Mouse (Mus musculus) liver, embryonic 12.5 days (tissue): ENCODE data around the gene Gdap1l1. TPM values are rescaled to one million over a fixed set of nuclear protein-coding genes. Genes with fewer than 3 reads are reported as not detected.

Source experiments
- ATAC-seq: fragments of 200-750 bp; cut with Nextera tagmentation; 2 replicates; pipeline ENCODE4 v1.8.0; 2017; ENCODE audit warnings: moderate number of reproducible peaks, mild to moderate bottlenecking, moderate library complexity
- H3K27ac ChIP-seq: fragments of 300-500 bp; sonication (generic); 2 replicates; pipeline ENCODE4 v1.5.1; 2016; ENCODE audit warnings: mild to moderate bottlenecking
- H3K27me3 ChIP-seq: fragments of 300-500 bp; sonication (generic); replicated peaks from 2 replicates; pipeline ENCODE4 v1.6.1; 2016; ENCODE audit warnings: mild to moderate bottlenecking, moderate library complexity
- H3K36me3 ChIP-seq: fragments of 300-500 bp; sonication (generic); 2 replicates; pipeline ENCODE4 v1.6.1; 2016; ENCODE audit warnings: mild to moderate bottlenecking, moderate library complexity
- H3K4me1 ChIP-seq: fragments of 300-500 bp; sonication (generic); 2 replicates; pipeline ENCODE4 v1.6.1; 2016
- H3K4me2 ChIP-seq: fragments of 300-500 bp; sonication (generic); 2 replicates; pipeline ENCODE4 v1.6.1; 2016; ENCODE audit warnings: mild to moderate bottlenecking, moderate library complexity
- H3K4me3 ChIP-seq: fragments of 300-500 bp; sonication (generic); 2 replicates; pipeline ENCODE4 v1.5.1; 2016; ENCODE audit warnings: mild to moderate bottlenecking, moderate library complexity
- H3K9ac ChIP-seq: fragments of 300-500 bp; sonication (generic); 2 replicates; pipeline ENCODE4 v1.6.1; 2016; ENCODE audit warnings: mild to moderate bottlenecking, moderate library complexity
- H3K9me3 ChIP-seq: fragments of 300-500 bp; sonication (generic); replicated peaks from 2 replicates; pipeline ENCODE4 v1.6.1; 2016; ENCODE audit warnings: mild to moderate bottlenecking, moderate library complexity
- WGBS: fragments of 180-500 bp; shearing (Covaris S2); methylation state at CpG from one replicate; pipeline ENCODE4 v1.1.7; 2016; ENCODE audit not compliant: insufficient replicate concordance; 5-methylcytosine and 5-hydroxymethylcytosine counted together
- polyA plus RNA-seq: library from polyadenylated mRNA; unstranded; fragments of >200 nt; fragmentation: Nextera tagmentation; extraction: Ambion mirVana; gene quantifications from 2 replicates; pipeline ENCODE4 v1.2.1, GENCODE M21; 2016

Gene Gdap1l1
- polyA plus RNA-seq, 1 experiment from 2014 or later = 0.36 TPM

GRCm38 (mm10) chr2:163492018-163492417, 53.7 kb downstream of the Gdap1l1 start, which contains the start of gene R3hdml:
TSS of gene R3hdml (plus strand) at chr2:163492318.
- Histone ChIP-seq H3K36me3 (no peaks in the 10 kb centered on the region), H3K27ac (no peak within 1 kb of the TSS), H3K27me3 (peaks cover 24% of the 10 kb centered on the region), H3K4me1 (no peaks in the 10 kb centered on the region), H3K4me3 (no peak within 1 kb of the TSS), H3K4me2 (no peak within 1 kb of the TSS), H3K9me3 (no peaks in the 10 kb centered on the region), H3K9ac (no peak within 1 kb of the TSS)
- no peak for ATAC-seq
- 58% methylated on average over 5 of the region's 5 CpGs for WGBS

GRCm38 (mm10) chr2:163493031-163493430, 54.8 kb downstream of the Gdap1l1 start:
- WGBS = 40% methylated on average over 5 of the region's 5 CpGs
- Histone ChIP-seq H3K4me2 (no peak overlapping the region), H3K9ac (no peak overlapping the region), H3K4me3 (no peak overlapping the region), H3K9me3 (no peaks in the 10 kb centered on the region), H3K27me3 (peaks cover 24% of the 10 kb centered on the region), H3K36me3 (no peaks in the 10 kb centered on the region), H3K27ac (no peak overlapping the region), H3K4me1 (no peaks in the 10 kb centered on the region)
- ATAC-seq = no peak

DNA sequence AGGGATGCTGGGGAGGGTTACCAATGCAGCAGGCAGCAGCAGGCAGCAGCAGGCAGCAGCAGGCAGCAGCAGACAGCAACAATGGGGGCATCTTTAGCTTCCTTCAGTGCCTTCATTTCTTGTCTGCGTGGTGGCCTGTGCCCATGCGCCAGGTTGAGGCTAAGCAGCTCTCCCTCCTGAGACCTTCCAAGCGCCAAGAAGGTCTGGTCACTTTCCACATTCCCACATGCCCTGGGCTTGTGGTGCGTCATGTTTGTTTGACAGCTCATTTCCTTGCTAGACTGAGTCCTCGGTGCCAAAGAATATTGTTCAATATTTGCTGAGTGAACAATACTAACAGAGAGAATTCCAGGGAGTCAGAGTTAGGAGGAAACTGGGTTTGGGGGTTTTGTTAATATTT, 55.7 kb downstream of the Gdap1l1 start:
- H3K9ac ChIP-seq = no peak overlapping the region

DNA sequence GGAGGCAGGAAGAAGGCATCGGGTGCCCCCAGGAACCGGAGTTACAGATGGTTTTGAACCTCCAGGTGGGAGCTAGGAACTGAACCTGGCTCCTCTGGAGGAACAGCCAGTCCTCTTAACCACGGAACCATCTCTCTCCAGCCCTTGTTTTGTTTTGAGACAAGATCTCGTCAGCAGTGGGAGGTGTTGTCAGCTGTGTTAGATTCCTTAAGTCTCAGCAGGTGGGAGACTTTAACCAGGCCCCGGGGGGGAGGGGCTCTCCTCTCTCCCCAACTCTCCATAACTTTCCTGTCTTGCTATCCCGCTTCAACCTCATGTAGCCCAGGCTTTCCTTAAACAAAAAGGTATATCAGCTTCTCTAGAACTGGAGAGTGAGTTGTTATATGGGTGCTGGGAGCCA, 56.2 kb downstream of the Gdap1l1 start:
- no peak overlapping the region for H3K9ac ChIP-seq
- no peak overlapping the region for H3K4me2 ChIP-seq
- H3K4me1 ChIP-seq = no peaks in the 10 kb centered on the region
- H3K27ac ChIP-seq = no peak overlapping the region
- H3K4me3 ChIP-seq = no peak overlapping the region
- WGBS = 23% methylated on average over 6 of the region's 6 CpGs
- H3K9me3 ChIP-seq = no peaks in the 10 kb centered on the region
- H3K36me3 ChIP-seq = no peaks in the 10 kb centered on the region
- no peak for ATAC-seq
- H3K27me3 ChIP-seq = peaks cover 24% of the 10 kb centered on the region

More for the DNA sequence above, 55.7 kb downstream of the Gdap1l1 start:
- Histone ChIP-seq H3K36me3 (no peaks in the 10 kb centered on the region), H3K4me3 (no peak overlapping the region), H3K27ac (no peak overlapping the region), H3K27me3 (peaks cover 24% of the 10 kb centered on the region), H3K4me2 (no peak overlapping the region), H3K4me1 (no peaks in the 10 kb centered on the region), H3K9me3 (no peaks in the 10 kb centered on the region)
- no peak for ATAC-seq
- 28% methylated on average over 5 of the region's 5 CpGs for WGBS

GRCm38 (mm10) chr2:163502219-163502618, 63.9 kb downstream of the Gdap1l1 start:
- Histone ChIP-seq H3K36me3 (no peaks in the 10 kb centered on the region), H3K9ac (no peak overlapping the region)
- WGBS = 63% methylated on average over 2 of the region's 2 CpGs

GRCm38 (mm10) chr2:163503191-163503590, 64.9 kb downstream of the Gdap1l1 start:
- ATAC-seq = no peak

More at GRCm38 (mm10) chr2:163502219-163502618, 63.9 kb downstream of the Gdap1l1 start:
- H3K4me3 ChIP-seq = no peak overlapping the region
- ATAC-seq = no peak
- H3K4me2 ChIP-seq = no peak overlapping the region
- H3K4me1 ChIP-seq = no peaks in the 10 kb centered on the region
- 0 out of 2 replicates have a peak, but pooled peaks cover 3% of the 10 kb centered on the region for H3K27me3 ChIP-seq
- no peak overlapping the region for H3K27ac ChIP-seq
- H3K9me3 ChIP-seq = no peaks in the 10 kb centered on the region

More at GRCm38 (mm10) chr2:163503191-163503590, 64.9 kb downstream of the Gdap1l1 start:
- no peaks in the 10 kb centered on the region for H3K4me1 ChIP-seq
- 0 out of 2 replicates have a peak, but pooled peaks cover 3% of the 10 kb centered on the region for H3K27me3 ChIP-seq
- no peak overlapping the region for H3K27ac ChIP-seq
- no peak overlapping the region for H3K4me2 ChIP-seq
- WGBS = 59% methylated on average over 7 of the region's 7 CpGs
- no peaks in the 10 kb centered on the region for H3K36me3 ChIP-seq
- H3K9me3 ChIP-seq = no peaks in the 10 kb centered on the region
- no peak overlapping the region for H3K9ac ChIP-seq
- no peak overlapping the region for H3K4me3 ChIP-seq

Other genes starting within 250 kb of the Gdap1l1 start
- gene Tox2, start 235.4 kb upstream of the Gdap1l1 start, polyA plus RNA-seq = 0.99 and 1.2 TPM in 2 replicates
- 0.12 and 0.16 TPM in 2 replicates for gene Jph2, start 40.5 kb upstream of the Gdap1l1 start, polyA plus RNA-seq
- 41.3 and 43.0 TPM in 2 replicates for gene Oser1, start 13.8 kb upstream of the Gdap1l1 start, polyA plus RNA-seq
- 6.7 and 7.0 TPM in 2 replicates for gene Fitm2, start 34.2 kb downstream of the Gdap1l1 start, polyA plus RNA-seq
- not detected in 2 replicates for gene R3hdml, start 53.8 kb downstream of the Gdap1l1 start, polyA plus RNA-seq
- gene Hnf4a, start 68.3 kb downstream of the Gdap1l1 start, polyA plus RNA-seq = 15.1 and 15.4 TPM in 2 replicates
- gene Ttpal, start 163.8 kb downstream of the Gdap1l1 start, polyA plus RNA-seq = 18.2 and 20.4 TPM in 2 replicates
- 127 and 132 TPM in 2 replicates for gene Serinc3, start 206.7 kb downstream of the Gdap1l1 start, polyA plus RNA-seq
- gene Pkig, start 219.9 kb downstream of the Gdap1l1 start, polyA plus RNA-seq = 133 and 134 TPM in 2 replicates